Mouse (Mus musculus) MEL (cell line): ENCODE measurements around the gene Slc6a21. TPM values are rescaled to one million over a fixed set of nuclear protein-coding genes. Genes with fewer than 3 reads are reported as not detected.
A peak's percentile ranks its signal among the peaks of the same experiment; 100 is the strongest.

Experiments used
- DNase-seq: peaks from one replicate; pipeline ENCODE4 v3.0.0; 2011; ENCODE audit warnings: low read depth, low spot score
- H3K27ac ChIP-seq: 2 replicates; pipeline ENCODE4 v1.5.1; 2012; ENCODE audit warnings: low read depth, mild to moderate bottlenecking, control low read depth, low read length, moderate library complexity; ENCODE audit not compliant: control insufficient read depth
- H3K27me3 ChIP-seq, 2 experiments: fragments of 150-350 bp in 1 of 2; sonication (generic) in 1 of 2; 2 replicates each; pipeline ENCODE4 v1.6.1; 2012; ENCODE audit warnings: low read length in 2 of 2, mild to moderate bottlenecking in 2 of 2, improper control_type of control experiment in 1 of 2, moderate library complexity in 1 of 2; ENCODE audit not compliant: insufficient read depth in 2 of 2, control insufficient read depth in 1 of 2
- H3K36me3 ChIP-seq, 2 experiments: 2 replicates each; pipeline ENCODE4 v1.6.1; 2012 to 2014; ENCODE audit warnings: low read length in 2 of 2, improper control_type of control experiment in 1 of 2, inconsistent platforms in 1 of 2, mild to moderate bottlenecking in 1 of 2; ENCODE audit not compliant: insufficient read depth in 2 of 2, control insufficient read depth in 1 of 2
- H3K4me1 ChIP-seq, 2 experiments: fragments of 150-350 bp in 1 of 2; sonication (generic) in 1 of 2; 2 replicates each; pipeline ENCODE4 v1.6.1; 2012; ENCODE audit warnings: low read length in 2 of 2, improper control_type of control experiment in 1 of 2, mild to moderate bottlenecking in 1 of 2; ENCODE audit not compliant: insufficient read depth in 2 of 2, control insufficient read depth in 1 of 2
- H3K4me3 ChIP-seq, 2 experiments: fragments of 150-350 bp in 1 of 2; sonication (generic) in 1 of 2; 2 replicates each; pipeline ENCODE4 v1.5.1; 2012; ENCODE audit warnings: low read depth in 2 of 2, low read length in 2 of 2, mild to moderate bottlenecking in 2 of 2, moderate library complexity in 2 of 2, control low read depth in 1 of 2, improper control_type of control experiment in 1 of 2; ENCODE audit not compliant: control insufficient read depth in 1 of 2, insufficient read depth in 1 of 2
- H3K79me2 ChIP-seq: 2 replicates; pipeline ENCODE4 v1.6.1; 2012; ENCODE audit warnings: mild to moderate bottlenecking, low read length, moderate library complexity; ENCODE audit not compliant: control insufficient read depth, poor library complexity, insufficient read depth
- H3K9ac ChIP-seq: 2 replicates; pipeline ENCODE4 v1.6.1; 2012; ENCODE audit warnings: low read depth, mild to moderate bottlenecking, control low read depth, low read length, moderate library complexity; ENCODE audit not compliant: control insufficient read depth, poor library complexity, severe bottlenecking
- H3K9me3 ChIP-seq: fragments of 150-350 bp; sonication (generic); replicated peaks from 2 replicates; pipeline ENCODE4 v1.6.1; 2012; ENCODE audit warnings: mild to moderate bottlenecking, low read length, improper control_type of control experiment, moderate library complexity; ENCODE audit not compliant: insufficient read depth
- BHLHE40 ChIP-seq: IDR thresholded peaks from 2 replicates; pipeline ENCODE4 v1.6.1; 2012; ENCODE audit warnings: low read depth, mild to moderate bottlenecking, inconsistent platforms, low read length, improper control_type of control experiment, borderline replicate concordance
- CTCF ChIP-seq, 3 experiments: IDR thresholded peaks in 2 of 3; conservative IDR thresholded peaks in 1 of 3; 2 replicates each; pipeline ENCODE4 v1.5.1; 2011 to 2012; ENCODE audit warnings: low read length in 3 of 3, low read depth in 2 of 3, mild to moderate bottlenecking in 2 of 3, improper control_type of control experiment in 1 of 3, inconsistent platforms in 1 of 3, mixed read lengths in 1 of 3, moderate library complexity in 1 of 3; ENCODE audit not compliant: control insufficient read depth in 1 of 3, insufficient read depth in 1 of 3, poor library complexity in 1 of 3, severe bottlenecking in 1 of 3
- ETS1 ChIP-seq: IDR thresholded peaks from 2 replicates; pipeline ENCODE4 v1.6.1; 2012; ENCODE audit warnings: low read depth, mild to moderate bottlenecking, inconsistent platforms, low read length, improper control_type of control experiment, moderate library complexity
- GABPA ChIP-seq: IDR thresholded peaks from 2 replicates; pipeline ENCODE4 v1.6.1; 2012; ENCODE audit warnings: low read depth, mild to moderate bottlenecking, inconsistent platforms, low read length, improper control_type of control experiment, moderate library complexity
- GATA1 ChIP-seq: IDR thresholded peaks from 2 replicates; pipeline ENCODE4 v1.6.1; 2011; ENCODE audit warnings: low read depth, low read length, improper control_type of control experiment
- JUND ChIP-seq: IDR thresholded peaks from 2 replicates; pipeline ENCODE4 v1.6.1; 2011; ENCODE audit warnings: low read depth, mild to moderate bottlenecking, improper control_type of control experiment, low read length
- KAT2A ChIP-seq: conservative IDR thresholded peaks from 2 replicates; pipeline ENCODE4 v1.6.1; 2012; ENCODE audit warnings: low read depth, low read length, improper control_type of control experiment, inconsistent platforms
- MAFK ChIP-seq: IDR thresholded peaks from 2 replicates; pipeline ENCODE4 v1.6.1; 2011; ENCODE audit warnings: low read depth, mild to moderate bottlenecking, low read length, improper control_type of control experiment, borderline replicate concordance
- MAX ChIP-seq: IDR thresholded peaks from 2 replicates; pipeline ENCODE4 v1.6.1; 2011; ENCODE audit warnings: low read length, improper control_type of control experiment
- MAZ ChIP-seq: IDR thresholded peaks from 2 replicates; pipeline ENCODE4 v1.6.1; 2012; ENCODE audit warnings: low read depth, mild to moderate bottlenecking, inconsistent platforms, low read length, improper control_type of control experiment
- MXI1 ChIP-seq: IDR thresholded peaks from 2 replicates; pipeline ENCODE4 v1.6.1; 2011; ENCODE audit warnings: mild to moderate bottlenecking, low read depth, low read length, improper control_type of control experiment
- MYB ChIP-seq: IDR thresholded peaks from 2 replicates; pipeline ENCODE4 v1.6.1; 2011; ENCODE audit warnings: mild to moderate bottlenecking, low read depth, low read length, improper control_type of control experiment
- MYC ChIP-seq: IDR thresholded peaks from 2 replicates; pipeline ENCODE4 v1.6.1; 2011; ENCODE audit warnings: low read depth, mild to moderate bottlenecking, low read length, improper control_type of control experiment, moderate library complexity
- NRF1 ChIP-seq: IDR thresholded peaks from 2 replicates; pipeline ENCODE4 v1.6.1; 2014; ENCODE audit warnings: low read depth, mild to moderate bottlenecking, inconsistent platforms, low read length, improper control_type of control experiment, moderate library complexity; ENCODE audit not compliant: poor library complexity, insufficient read depth, severe bottlenecking
- POLR2A ChIP-seq, 2 experiments: IDR thresholded peaks; 2 replicates each; pipeline ENCODE4 v1.6.1; 2011 to 2012; ENCODE audit warnings: low read length in 2 of 2, mild to moderate bottlenecking in 2 of 2, control low read depth in 1 of 2, improper control_type of control experiment in 1 of 2, low read depth in 1 of 2, moderate library complexity in 1 of 2; ENCODE audit not compliant: control insufficient read depth in 1 of 2, insufficient read depth in 1 of 2, poor library complexity in 1 of 2
- RAD21 ChIP-seq: IDR thresholded peaks from 2 replicates; pipeline ENCODE4 v1.6.1; 2011; ENCODE audit warnings: mild to moderate bottlenecking, low read depth, low read length, improper control_type of control experiment
- SIN3A ChIP-seq: IDR thresholded peaks from 2 replicates; pipeline ENCODE4 v1.6.1; 2012; ENCODE audit warnings: low read length, improper control_type of control experiment, inconsistent platforms
- SMC3 ChIP-seq: IDR thresholded peaks from 2 replicates; pipeline ENCODE4 v1.6.1; 2011; ENCODE audit warnings: low read depth, low read length, improper control_type of control experiment
- TAL1 ChIP-seq: IDR thresholded peaks from 2 replicates; pipeline ENCODE4 v1.6.1; 2012; ENCODE audit warnings: mild to moderate bottlenecking, inconsistent platforms, low read length, moderate library complexity, mixed read lengths
- TCF12 ChIP-seq: IDR thresholded peaks from 2 replicates; pipeline ENCODE4 v1.6.1; 2014; ENCODE audit warnings: low read depth, mild to moderate bottlenecking, inconsistent platforms, low read length, improper control_type of control experiment, moderate library complexity
- UBTF ChIP-seq: IDR thresholded peaks from 2 replicates; pipeline ENCODE4 v1.6.1; 2012; ENCODE audit warnings: low read depth, mild to moderate bottlenecking, inconsistent platforms, low read length, improper control_type of control experiment, moderate library complexity, borderline replicate concordance; ENCODE audit not compliant: insufficient read depth
- USF1 ChIP-seq: IDR thresholded peaks from 2 replicates; pipeline ENCODE4 v1.6.1; 2014; ENCODE audit warnings: low read depth, mild to moderate bottlenecking, inconsistent platforms, low read length, improper control_type of control experiment, moderate library complexity
- USF2 ChIP-seq, 2 experiments: IDR thresholded peaks; 2 replicates each; pipeline ENCODE4 v1.6.1; 2011 to 2012; ENCODE audit warnings: improper control_type of control experiment in 2 of 2, low read length in 2 of 2, borderline replicate concordance in 1 of 2, inconsistent platforms in 1 of 2, low read depth in 1 of 2, mild to moderate bottlenecking in 1 of 2; ENCODE audit not compliant: insufficient read depth in 1 of 2
- ZC3H11A ChIP-seq: IDR thresholded peaks from 2 replicates; pipeline ENCODE4 v1.6.1; 2012; ENCODE audit warnings: low read depth, mild to moderate bottlenecking, inconsistent platforms, low read length, improper control_type of control experiment
- polyA plus RNA-seq, 2 experiments: library from polyadenylated mRNA; stranded (reverse) in 1 of 2; unstranded in 1 of 2; fragments of >175 nt in 1 of 2; fragments of >200 nt in 1 of 2; gene quantifications; 2 replicates each; pipeline versions ENCODE4 v1.2.1 to v1.2.4; 2012; ENCODE audit warnings: low replicate concordance in 2 of 2, low read depth in 1 of 2; ENCODE audit not compliant: insufficient read length in 2 of 2, insufficient read depth in 1 of 2, missing spikeins in 1 of 2
- total RNA-seq: library from RNA; depleted of rRNA; stranded (reverse); fragments of 300-350 nt; gene quantifications from 2 replicates; pipeline ENCODE4 v1.2.3, GENCODE M21; 2012

Gene Slc6a21
- total and polyA plus RNA-seq, 3 experiments, result not detected

DNA sequence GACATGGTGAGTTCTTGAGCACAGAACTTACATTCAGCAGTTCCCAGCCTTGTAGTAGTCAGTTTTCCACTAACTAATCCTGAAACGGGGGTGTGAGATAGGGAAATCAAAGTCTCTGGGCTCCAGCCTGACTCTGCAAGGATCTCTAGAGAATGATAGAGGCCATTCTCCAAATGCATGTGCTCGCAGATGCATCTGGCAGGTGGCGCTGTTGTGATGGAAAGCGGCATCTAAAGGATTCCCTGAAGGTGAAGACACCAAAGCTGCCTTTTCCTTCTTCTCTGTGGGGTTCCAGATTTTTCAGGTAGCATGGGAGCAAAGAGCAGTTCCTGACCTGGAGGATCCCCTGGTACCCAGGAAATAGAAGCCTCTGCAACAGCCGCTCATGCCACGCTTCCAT lies 23.0 kb downstream of the Slc6a21 start:
- Histone ChIP-seq H3K79me2 (no peaks in the 10 kb centered on the region), H3K9ac (no peak overlapping the region), H3K36me3 (no peaks in the 10 kb centered on the region), H3K9me3 (no peaks in the 10 kb centered on the region), H3K4me3 (no peak overlapping the region), H3K27ac (no peak overlapping the region), H3K27me3 (no peaks in the 10 kb centered on the region)
- TF ChIP-seq JUND (no peak), MYC (peak; percentile 74), ETS1 (no peak), POLR2A (IDR thresholded peaks at IDR 0.05; ENCODE audit: control insufficient read depth in 1 of 2, insufficient read depth in 1 of 2, low read depth in 1 of 2, low read length in 2 of 2, poor library complexity in 1 of 2) (no peak), KAT2A (no peak), GATA1 (no peak), GABPA (no peak), MXI1 (no peak), BHLHE40 (no peak), MAX (peak; percentile 64), USF2 (IDR thresholded peaks at IDR 0.05; ENCODE audit: borderline replicate concordance in 1 of 2, insufficient read depth in 1 of 2, low read depth in 1 of 2, low read length in 2 of 2) (no peak), MAZ (no peak), SIN3A (no peak; the same call in 1 of the 2 replicates), USF1 (no peak), ZC3H11A (peak; percentile 37), RAD21 (peak; percentile 44), MAFK (no peak), UBTF (no peak), SMC3 (peak; percentile 65), TAL1 (no peak), TCF12 (no peak), CTCF (IDR thresholded peaks at IDR 0.05 in 2 of 3, conservative IDR thresholded peaks at IDR 0.05 in 1 of 3; ENCODE audit: control insufficient read depth in 1 of 3, insufficient read depth in 1 of 3, low read depth in 2 of 3, low read length in 3 of 3, poor library complexity in 1 of 3, severe bottlenecking in 1 of 3) (peak; percentile 46 to 71 (median 71); a peak in 5 of 6 replicates), NRF1 (no peak), MYB (no peak)
- TF ChIP-seq, all 39 proteins: peak for 6
- peak; percentile 59 for DNase-seq
- no peaks in the 10 kb centered on the region for H3K4me1 ChIP-seq
